Mouse (Mus musculus): ENCODE measurements around the gene Zfp568.
A peak's percentile ranks its signal among the peaks of the same experiment; 100 is the strongest.

The Zfp568 gene

DNA sequence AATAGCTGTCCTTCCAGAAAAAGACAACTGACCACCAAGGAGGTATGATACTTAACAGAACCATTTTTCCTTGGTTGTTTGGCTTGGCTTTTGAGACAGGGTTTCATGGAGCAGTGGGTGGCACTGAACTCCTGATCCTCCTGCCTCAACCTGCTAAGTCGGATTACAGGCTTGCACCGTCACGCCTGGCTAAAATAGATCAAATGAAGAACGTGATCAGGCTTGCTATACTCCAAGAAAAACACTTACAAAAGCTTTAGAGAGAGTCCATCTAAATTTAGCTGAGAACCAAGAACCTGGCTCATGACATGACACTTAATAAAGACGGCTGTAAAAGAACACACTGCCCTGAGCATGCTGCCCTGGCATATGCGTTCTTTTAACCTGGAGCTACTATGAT lies 76.6 kb downstream of the Zfp568 start:
- DNase-seq = no peak

DNA sequence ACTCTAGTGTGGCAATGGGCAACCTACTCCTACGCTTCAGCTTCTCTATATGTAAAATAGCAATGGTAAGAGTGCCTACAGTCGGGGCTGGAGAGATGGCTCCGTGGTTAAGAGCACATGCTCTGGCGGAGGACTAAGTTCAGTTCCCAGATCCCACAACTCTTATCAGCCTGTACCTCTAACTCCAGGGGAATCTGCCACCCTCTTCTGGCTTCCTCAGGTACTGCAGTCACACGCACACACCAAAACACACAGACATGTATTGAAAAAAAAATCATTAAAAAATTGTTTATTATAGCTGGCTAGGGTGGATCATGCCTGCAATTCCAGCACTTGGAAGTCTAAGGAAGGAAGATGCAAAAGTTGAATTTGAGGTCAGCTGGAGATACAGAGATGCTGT lies 78.7 kb downstream of the Zfp568 start:
- DNase-seq = no peak

DNA sequence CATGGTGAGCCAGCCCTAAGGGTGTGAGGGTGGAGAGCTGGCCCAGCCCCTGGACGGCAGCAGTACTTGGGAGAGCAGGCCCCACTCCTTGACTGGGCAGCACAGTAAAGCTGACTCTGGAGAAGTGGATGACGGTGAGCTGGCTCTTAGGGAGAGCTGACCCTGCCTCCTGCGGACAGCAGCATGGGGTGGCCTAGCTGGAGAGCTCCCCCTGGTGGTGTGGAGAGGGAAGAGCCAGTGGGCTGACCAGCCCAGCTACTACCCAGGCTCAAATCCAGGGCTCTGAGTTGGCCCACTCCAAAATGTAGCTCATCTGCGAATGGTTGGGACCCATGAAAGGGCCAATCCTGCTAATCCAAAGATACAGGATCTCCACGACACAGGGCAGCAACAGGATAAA lies 80.9 kb downstream of the Zfp568 start:
- DNase-seq = no peak

DNA sequence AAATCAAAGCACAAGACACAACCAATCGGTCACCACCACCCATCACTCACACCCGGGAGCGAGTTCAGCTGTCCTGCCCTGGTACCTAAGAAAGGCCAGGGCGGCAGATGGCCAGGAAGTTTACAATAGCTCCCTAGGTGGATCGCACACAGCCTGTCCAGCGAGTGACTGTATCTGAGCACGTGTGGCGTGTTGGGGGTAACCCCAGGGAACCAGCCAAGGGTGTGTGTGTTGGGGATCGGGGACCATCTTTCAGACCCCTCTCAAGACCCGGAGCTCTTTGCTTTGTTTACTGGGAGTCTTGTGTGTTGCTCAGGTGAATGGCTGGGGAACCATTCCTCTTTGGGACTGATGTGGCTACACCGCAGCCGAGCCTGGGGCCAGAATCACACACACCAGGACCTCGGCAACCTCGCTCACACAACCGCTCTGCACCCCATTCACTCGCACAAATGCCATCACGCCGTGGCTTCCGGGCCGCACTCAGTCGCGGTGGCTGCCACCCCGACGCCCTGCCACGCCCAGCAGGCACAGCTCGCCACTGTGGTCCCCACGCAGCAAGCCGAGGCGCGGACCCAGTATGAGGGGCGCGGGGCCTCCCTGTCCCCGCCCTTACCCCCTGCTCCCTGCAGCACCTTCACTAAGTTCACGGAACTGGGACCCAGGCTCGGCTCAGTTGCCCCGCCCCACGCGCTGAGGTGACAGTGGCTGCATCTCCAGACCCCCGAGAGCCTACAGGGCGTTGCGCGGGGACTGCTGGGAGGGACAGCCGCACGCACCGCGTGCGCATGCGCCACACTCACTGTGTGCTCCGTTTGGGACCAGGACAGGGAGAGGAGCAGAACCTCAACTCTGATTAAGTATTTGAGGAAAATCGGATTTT lies 88.6 kb downstream of the Zfp568 start, which contains the start of gene Zfp82:
Gene Zfp82, minus strand, starts transcription at position 755 of the 883 bp plus-strand sequence.
- DNase-seq = peak; percentile 85
